Mouse (Mus musculus) embryonic facial prominence, embryonic 13.5 days (tissue): Measurements from ENCODE around the gene Rabif. TPM values are rescaled to one million over a fixed set of nuclear protein-coding genes. Genes with fewer than 3 reads are reported as not detected.
A peak's percentile ranks its signal among the peaks of the same experiment; 100 is the strongest.

Experiments
- ATAC-seq: fragments of 200-750 bp; cut with Nextera tagmentation; 2 replicates; pipeline ENCODE4 v1.8.0; 2017; ENCODE audit warnings: low read depth; ENCODE audit not compliant: insufficient number of reproducible peaks, insufficient read depth, low FRiP score, low TSS enrichment
- H3K27ac ChIP-seq: fragments of 300-500 bp; sonication (generic); 2 replicates; pipeline ENCODE4 v1.5.1; 2015; ENCODE audit warnings: moderate library complexity, mild to moderate bottlenecking, inconsistent platforms
- H3K27me3 ChIP-seq: fragments of 300-500 bp; sonication (generic); 2 replicates; pipeline ENCODE4 v1.6.1; 2015; ENCODE audit warnings: mild to moderate bottlenecking, inconsistent platforms
- H3K36me3 ChIP-seq: fragments of 300-500 bp; sonication (generic); 2 replicates; pipeline ENCODE4 v1.6.1; 2015; ENCODE audit warnings: mild to moderate bottlenecking, inconsistent platforms
- H3K4me1 ChIP-seq: fragments of 300-500 bp; sonication (generic); 2 replicates; pipeline ENCODE4 v1.6.1; 2015; ENCODE audit warnings: inconsistent platforms
- H3K4me2 ChIP-seq: fragments of 300-500 bp; sonication (generic); 2 replicates; pipeline ENCODE4 v1.6.1; 2015; ENCODE audit warnings: moderate library complexity, mild to moderate bottlenecking, inconsistent platforms
- H3K4me3 ChIP-seq: fragments of 300-500 bp; sonication (generic); 2 replicates; pipeline ENCODE4 v1.5.1; 2015; ENCODE audit warnings: mild to moderate bottlenecking, inconsistent platforms
- H3K9ac ChIP-seq: fragments of 300-500 bp; sonication (generic); 2 replicates; pipeline ENCODE4 v1.6.1; 2015; ENCODE audit warnings: mild to moderate bottlenecking, inconsistent platforms
- H3K9me3 ChIP-seq: fragments of 300-500 bp; sonication (generic); 2 replicates; pipeline ENCODE4 v1.6.1; 2016; ENCODE audit warnings: inconsistent platforms
- WGBS: fragments of 180-500 bp; shearing (Covaris S2); methylation state at CpG from one replicate; pipeline ENCODE4 v1.1.7; 2015; ENCODE audit warnings: mixed read lengths; 5-methylcytosine and 5-hydroxymethylcytosine counted together
- polyA plus RNA-seq: library from polyadenylated mRNA; unstranded; fragments of >200 nt; fragmentation: Nextera tagmentation; extraction: Ambion mirVana; gene quantifications from 2 replicates; pipeline ENCODE4 v1.2.1, GENCODE M21; 2015

The Rabif gene
- polyA plus RNA-seq, 1 experiment from 2014 or later, result 41.6 TPM

GRCm38 (mm10) chr1:134490903-134491801, 3.3 kb upstream of the Rabif start:
- Histone ChIP-seq H3K36me3 (peaks cover 47% of the 10 kb centered on the region), H3K27ac (no peak overlapping the region), H3K9ac (no peak overlapping the region), H3K4me1 (peaks cover 8% of the 10 kb centered on the region), H3K9me3 (no peaks in the 10 kb centered on the region), H3K4me3 (no peak overlapping the region), H3K4me2 (no peak overlapping the region), H3K27me3 (no peaks in the 10 kb centered on the region)
- no peak for ATAC-seq
- 92% methylated on average over 6 of the region's 6 CpGs for WGBS

GRCm38 (mm10) chr1:134492276-134492675, 2.2 kb upstream of the Rabif start:
- no peaks in the 10 kb centered on the region for H3K9me3 ChIP-seq
- ATAC-seq, result no peak
- no peak overlapping the region for H3K27ac ChIP-seq
- H3K4me2 ChIP-seq, result no peak overlapping the region
- H3K4me1 ChIP-seq, result peaks cover 9% of the 10 kb centered on the region
- no peak overlapping the region for H3K9ac ChIP-seq
- WGBS, result 75% methylated on average over 7 of the region's 7 CpGs
- H3K4me3 ChIP-seq, result no peak overlapping the region
- H3K36me3 ChIP-seq, result peaks cover 40% of the 10 kb centered on the region
- no peaks in the 10 kb centered on the region for H3K27me3 ChIP-seq

- Histone ChIP-seq H3K27ac (no peak overlapping the region), H3K4me3 (peak overlapping the region; percentile 63; the same call in 1 of the 2 replicates), H3K36me3 (peaks cover 31% of the 10 kb centered on the region), H3K27me3 (no peaks in the 10 kb centered on the region), H3K9ac (no peak overlapping the region), H3K4me2 (peak overlapping the region; percentile 71), H3K4me1 (peaks cover 9% of the 10 kb centered on the region), H3K9me3 (no peaks in the 10 kb centered on the region)
- ATAC-seq, result no peak
- WGBS, result 82% methylated on average over 2 of the region's 2 CpGs
These were observed 952 bp upstream of the Rabif start for GRCm38 (mm10) chr1:134493496-134493895.

DNA sequence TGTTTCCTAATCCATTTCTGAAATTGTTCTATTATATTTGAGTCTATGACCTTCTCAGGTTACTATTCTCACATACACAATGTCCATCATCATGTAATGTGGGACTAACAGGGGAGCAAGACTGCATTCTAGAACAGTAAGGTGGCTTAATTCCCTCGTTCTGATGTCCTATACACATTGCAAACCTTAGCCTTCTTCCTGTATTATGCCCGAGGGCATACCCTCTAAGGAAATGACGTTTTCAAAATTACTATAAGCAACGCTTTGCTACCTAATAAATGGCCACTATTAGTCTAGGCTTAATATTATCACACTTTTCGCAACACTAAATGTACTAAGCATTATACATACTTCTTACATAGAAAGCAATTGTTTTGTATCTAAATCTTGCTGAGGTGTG, 492 bp upstream of the Rabif start:
- H3K27ac ChIP-seq, result peak overlapping the region; percentile 91
- 20% methylated on average over 5 of the region's 5 CpGs for WGBS

GRCm38 (mm10) chr1:134495216-134495539, 730 bp downstream of the Rabif start:
- H3K27me3 ChIP-seq, result no peaks in the 10 kb centered on the region
- H3K9me3 ChIP-seq, result no peaks in the 10 kb centered on the region
- peak overlapping the region; percentile 91 for H3K27ac ChIP-seq
- H3K36me3 ChIP-seq, result peaks cover 19% of the 10 kb centered on the region
- peak overlapping the region; percentile 71 for H3K4me2 ChIP-seq
- no peak for ATAC-seq
- peak overlapping the region; percentile 75 for H3K9ac ChIP-seq
- H3K4me3 ChIP-seq, result peak overlapping the region; percentile 63
- H3K4me1 ChIP-seq, result peaks cover 9% of the 10 kb centered on the region
- WGBS, result 18% methylated on average over 5 of the region's 5 CpGs

More for the DNA sequence above, 492 bp upstream of the Rabif start:
- Histone ChIP-seq H3K4me3 (peak overlapping the region; percentile 63), H3K9me3 (no peaks in the 10 kb centered on the region), H3K9ac (peak overlapping the region; percentile 75), H3K4me2 (peak overlapping the region; percentile 71), H3K36me3 (peaks cover 31% of the 10 kb centered on the region), H3K27me3 (no peaks in the 10 kb centered on the region), H3K4me1 (peaks cover 9% of the 10 kb centered on the region)
- no peak for ATAC-seq

- Histone ChIP-seq H3K4me3 (peak overlapping the region; percentile 63), H3K9ac (peak overlapping the region; percentile 75), H3K27me3 (no peaks in the 10 kb centered on the region), H3K4me1 (peaks cover 9% of the 10 kb centered on the region), H3K4me2 (peak overlapping the region; percentile 71), H3K9me3 (no peaks in the 10 kb centered on the region), H3K27ac (no peak overlapping the region), H3K36me3 (peaks cover 11% of the 10 kb centered on the region; the same call in 1 of the 2 replicates)
- ATAC-seq, result no peak
- 75% methylated on average over 10 of the region's 10 CpGs for WGBS
These were observed 1.5 kb downstream of the Rabif start for GRCm38 (mm10) chr1:134495991-134496390.

- Histone ChIP-seq H3K4me3 (no peak overlapping the region), H3K9me3 (no peaks in the 10 kb centered on the region), H3K4me2 (no peak overlapping the region), H3K36me3 (peaks cover 31% of the 10 kb centered on the region), H3K4me1 (peaks cover 3% of the 10 kb centered on the region), H3K27ac (no peak overlapping the region), H3K27me3 (no peaks in the 10 kb centered on the region), H3K9ac (no peak overlapping the region)
- no peak for ATAC-seq
- WGBS, result 100% methylated on average over 1 of the region's 1 CpGs
These were observed 6.5 kb downstream of the Rabif start for GRCm38 (mm10) chr1:134500916-134501315.

GRCm38 (mm10) chr1:134506201-134506600, 11.8 kb downstream of the Rabif start:
- H3K9ac ChIP-seq, result no peak overlapping the region
- ATAC-seq, result no peak
- H3K4me2 ChIP-seq, result no peak overlapping the region
- peaks cover 56% of the 10 kb centered on the region for H3K36me3 ChIP-seq
- no peak overlapping the region for H3K4me3 ChIP-seq
- H3K27ac ChIP-seq, result no peak overlapping the region
- H3K27me3 ChIP-seq, result no peaks in the 10 kb centered on the region
- H3K4me1 ChIP-seq, result no peaks in the 10 kb centered on the region
- no peaks in the 10 kb centered on the region for H3K9me3 ChIP-seq
- 91% methylated on average over 8 of the region's 8 CpGs for WGBS

DNA sequence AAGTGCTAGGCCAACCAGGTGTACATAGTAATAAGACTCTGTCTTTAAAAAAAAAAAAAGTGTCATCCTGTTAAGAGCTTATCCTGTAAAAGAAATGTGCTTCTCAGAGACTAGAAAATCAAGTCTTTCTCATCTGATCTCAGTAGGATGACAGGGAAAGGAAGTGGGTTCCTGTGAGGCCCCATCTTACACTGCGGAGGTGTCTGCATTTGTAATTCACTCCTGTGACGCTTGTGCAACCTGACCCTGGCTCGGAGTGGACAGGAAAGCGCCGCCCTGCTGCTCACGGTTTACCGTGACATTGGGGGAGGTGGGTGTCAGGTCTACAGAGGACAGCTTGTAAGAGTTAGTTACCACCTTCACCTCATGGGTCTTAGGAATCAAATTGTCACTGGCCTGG, 15.6 kb downstream of the Rabif start:
- 47% methylated on average over 7 of the region's 7 CpGs for WGBS
- Histone ChIP-seq H3K4me1 (peaks cover 19% of the 10 kb centered on the region), H3K9ac (no peak overlapping the region), H3K9me3 (no peaks in the 10 kb centered on the region), H3K36me3 (peaks cover 40% of the 10 kb centered on the region), H3K27me3 (peaks cover 36% of the 10 kb centered on the region), H3K27ac (no peak overlapping the region), H3K4me2 (no peak overlapping the region), H3K4me3 (no peak overlapping the region)
- ATAC-seq, result no peak

- ATAC-seq, result no peak
- Histone ChIP-seq H3K4me1 (peaks cover 34% of the 10 kb centered on the region), H3K4me3 (no peak overlapping the region), H3K9ac (no peak overlapping the region), H3K9me3 (no peaks in the 10 kb centered on the region), H3K4me2 (no peak overlapping the region), H3K27me3 (peaks cover 38% of the 10 kb centered on the region), H3K36me3 (peaks cover 19% of the 10 kb centered on the region), H3K27ac (no peak overlapping the region)
- 47% methylated on average over 4 of the region's 4 CpGs for WGBS
These were observed 17.7 kb downstream of the Rabif start for GRCm38 (mm10) chr1:134512183-134512582.

- Histone ChIP-seq H3K4me2 (peak overlapping the region; percentile 76), H3K36me3 (peaks cover 15% of the 10 kb centered on the region), H3K4me1 (peaks cover 35% of the 10 kb centered on the region), H3K27me3 (peaks cover 38% of the 10 kb centered on the region), H3K4me3 (no peak overlapping the region), H3K27ac (no peak overlapping the region), H3K9ac (no peak overlapping the region), H3K9me3 (no peaks in the 10 kb centered on the region)
- 47% methylated on average over 6 of the region's 6 CpGs for WGBS
- no peak for ATAC-seq
These were observed 18.1 kb downstream of the Rabif start for GRCm38 (mm10) chr1:134512584-134512983.

DNA sequence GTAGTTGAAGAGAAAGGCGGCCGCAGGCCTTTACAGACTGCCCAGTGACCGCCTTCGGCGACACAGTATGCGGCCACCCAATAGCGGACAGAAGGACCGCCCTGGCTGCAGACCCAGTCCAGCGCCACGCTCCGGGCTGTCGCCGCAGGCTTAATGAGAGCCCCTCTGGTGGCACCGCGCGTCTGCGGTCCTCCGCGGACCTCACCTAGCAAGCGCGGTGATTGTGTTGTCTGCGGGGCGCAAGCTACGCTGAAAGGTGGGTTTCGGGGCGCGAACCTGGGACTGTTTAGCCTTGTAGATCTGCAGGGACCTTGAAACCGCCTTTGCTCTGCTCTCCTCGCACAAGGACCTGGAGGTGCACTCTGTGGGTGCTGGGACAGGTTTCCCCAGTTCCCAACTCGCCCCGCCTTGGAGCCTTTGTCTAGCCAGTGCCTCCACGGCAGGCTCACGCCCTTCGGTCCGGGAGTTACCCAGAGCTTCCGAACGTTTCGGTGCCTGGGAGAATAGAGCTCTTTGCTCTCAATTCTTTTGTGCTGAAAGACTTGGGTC, 18.9 kb downstream of the Rabif start:
- no peak; the same call in 1 of the 2 replicates for ATAC-seq
- 2% methylated on average over 38 of the region's 38 CpGs for WGBS
- Histone ChIP-seq H3K4me3 (peak overlapping the region; percentile 43), H3K4me1 (peaks cover 35% of the 10 kb centered on the region), H3K27ac (no peak overlapping the region; the same call in 1 of the 2 replicates), H3K27me3 (peaks cover 38% of the 10 kb centered on the region), H3K9me3 (no peaks in the 10 kb centered on the region), H3K4me2 (peak overlapping the region; percentile 76), H3K36me3 (peaks cover 7% of the 10 kb centered on the region), H3K9ac (peak overlapping the region; percentile 54)
